ENCODE assay signal across 10 mouse cellular contexts in genomic region chr3:95310968-95311882, GRCm38 (mm10). TPM values are rescaled to one million over a fixed set of nuclear protein-coding genes. Genes with fewer than 3 reads are reported as not detected.
A peak's percentile ranks its signal among the peaks of the same experiment; 100 is the strongest.
DNase-seq lines count a peak whose midpoint lies in the region; ATAC-seq lines count a peak whose summit lies in the region.
"Had no signal": no experiment of that assay in that cellular context is flagged by ENCODE, and none has a peak within 500 bp of the region (broad histone marks: within the 10 kb centered on the region; RNA-seq: fewer than 3 reads in every experiment).

No protein-coding gene starts in this region.

- H3K9me3 ChIP-seq in midbrain, embryonic 14.5 days (ENCODE audit: control insufficient read depth, low read length), result no peaks in the 10 kb centered on the region
- H3K9me3 ChIP-seq in midbrain, embryonic 15.5 days, result no peaks in the 10 kb centered on the region
- H3K9me3 ChIP-seq in liver, embryonic 12.5 days (replicated peaks), result no peaks in the 10 kb centered on the region
- H3K9me3 ChIP-seq: heart, embryonic 15.5 days; stomach, embryonic 15.5 days had no signal

- H3K27ac ChIP-seq in midbrain, embryonic 14.5 days (replicated peaks; ENCODE audit: low read depth, low read length), result no peak overlapping the region
- no peak overlapping the region for H3K27ac ChIP-seq in midbrain, embryonic 15.5 days
- H3K27ac ChIP-seq in liver, embryonic 12.5 days, result peak overlapping the region; percentile 94
- H3K27ac ChIP-seq: heart, embryonic 15.5 days; stomach, embryonic 15.5 days had no signal

- H3K9ac ChIP-seq in midbrain, embryonic 14.5 days (replicated peaks; ENCODE audit: low read length), result no peak overlapping the region
- no peak overlapping the region for H3K9ac ChIP-seq in midbrain, embryonic 15.5 days
- H3K9ac ChIP-seq in liver, embryonic 12.5 days, result peak overlapping the region; percentile 24; the same call in 1 of the 2 replicates
- H3K9ac ChIP-seq: heart, embryonic 15.5 days; stomach, embryonic 15.5 days had no signal

- no peak overlapping the region for H3K4me3 ChIP-seq in midbrain, embryonic 14.5 days (replicated peaks; ENCODE audit: low read depth, low read length)
- H3K4me3 ChIP-seq in midbrain, embryonic 15.5 days, result no peak overlapping the region
- H3K4me3 ChIP-seq in liver, embryonic 12.5 days, result no peak overlapping the region
- H3K4me3 ChIP-seq: heart, embryonic 15.5 days; stomach, embryonic 15.5 days had no signal

- DNase-seq in midbrain, embryonic 14.5 days, result peak; percentile 84
- peak; percentile 70 for DNase-seq in adrenal gland, adult 2 months
- DNase-seq in embryo, embryonic 11 days, result peak; percentile 73
- peak; percentile 83 for DNase-seq in induced T-regulatory cell, adult 2 months (ENCODE audit: low read depth)
- DNase-seq in retina, adult 2 months (ENCODE audit: low read depth, low spot score), result peak; percentile 56
- DNase-seq in thymus, postnatal 36 days, result peak; percentile 49 to 50

- no peaks in the 10 kb centered on the region for H3K36me3 ChIP-seq in midbrain, embryonic 14.5 days (ENCODE audit: control insufficient read depth, insufficient read depth, low read length)
- H3K36me3 ChIP-seq in midbrain, embryonic 15.5 days (replicated peaks), result no peaks in the 10 kb centered on the region
- peaks cover 1% of the 10 kb centered on the region for H3K36me3 ChIP-seq in liver, embryonic 12.5 days
- H3K36me3 ChIP-seq: heart, embryonic 15.5 days; stomach, embryonic 15.5 days had no signal

- WGBS in midbrain, embryonic 14.5 days, result 69% methylated on average over 9 of the region's 9 CpGs
- 67% methylated on average over 9 of the region's 9 CpGs for WGBS in midbrain, embryonic 15.5 days
- WGBS in liver, embryonic 12.5 days (ENCODE audit: insufficient replicate concordance), result 41% methylated on average over 9 of the region's 9 CpGs

- H3K27me3 ChIP-seq in midbrain, embryonic 14.5 days (ENCODE audit: control insufficient read depth, insufficient read depth, low read length), result no peaks in the 10 kb centered on the region
- H3K27me3 ChIP-seq in midbrain, embryonic 15.5 days (replicated peaks), result no peaks in the 10 kb centered on the region
- no peaks in the 10 kb centered on the region for H3K27me3 ChIP-seq in liver, embryonic 12.5 days (replicated peaks)
- H3K27me3 ChIP-seq: heart, embryonic 15.5 days; stomach, embryonic 15.5 days had no signal

- no peak for ATAC-seq in midbrain, embryonic 14.5 days (ENCODE audit: low FRiP score, low TSS enrichment)
- ATAC-seq in midbrain, embryonic 15.5 days (replicated peaks), result no peak
- ATAC-seq in liver, embryonic 12.5 days, result no peak

- peaks cover 6% of the 10 kb centered on the region for H3K4me1 ChIP-seq in midbrain, embryonic 14.5 days (ENCODE audit: control insufficient read depth, insufficient read depth, low read length)
- H3K4me1 ChIP-seq in midbrain, embryonic 15.5 days, result peaks cover 16% of the 10 kb centered on the region
- peaks cover 59% of the 10 kb centered on the region for H3K4me1 ChIP-seq in liver, embryonic 12.5 days

- H3K4me2 ChIP-seq in midbrain, embryonic 14.5 days (ENCODE audit: low read length), result no peak overlapping the region
- no peak overlapping the region for H3K4me2 ChIP-seq in midbrain, embryonic 15.5 days
- peak overlapping the region; percentile 33 for H3K4me2 ChIP-seq in liver, embryonic 12.5 days
- H3K4me2 ChIP-seq: heart, embryonic 15.5 days; stomach, embryonic 15.5 days had no signal

RNA-seq across cellular contexts. Expression of gene Cers2, which starts 3.4 kb away (rescaled TPM):
- 70.6 and 83.2 TPM in 2 replicates for polyA plus RNA-seq in midbrain, embryonic 14.5 days (2014; fragmentation: Nextera tagmentation; extraction: Ambion mirVana)
- 97.6 and 97.8 TPM in 2 replicates for polyA plus RNA-seq in midbrain, embryonic 15.5 days (2015; fragmentation: Nextera tagmentation; extraction: Ambion mirVana)
- total RNA-seq in adrenal gland, adult 2 months (2021), result 100 to 1,000 TPM; 224 to 263 TPM
- 78.7 and 99.1 TPM in 2 replicates for polyA plus RNA-seq in adrenal gland, adult 2 months (2012; rRNA removed)
- polyA plus RNA-seq in liver, embryonic 12.5 days (2016; fragmentation: Nextera tagmentation; extraction: Ambion mirVana), result 134 and 135 TPM in 2 replicates

RNA-seq across cellular contexts. Expression of gene Anxa9, which starts 4.2 kb away (rescaled TPM):
- polyA plus RNA-seq in midbrain, embryonic 14.5 days (2014; fragmentation: Nextera tagmentation; extraction: Ambion mirVana), result 0.45 and 0.55 TPM in 2 replicates
- polyA plus RNA-seq in midbrain, embryonic 15.5 days (2015; fragmentation: Nextera tagmentation; extraction: Ambion mirVana), result 0.33 and 0.56 TPM in 2 replicates
- 1 to 10 TPM; 1.2 to 2.5 TPM for total RNA-seq in adrenal gland, adult 2 months (2021)
- polyA plus RNA-seq in adrenal gland, adult 2 months (2012; rRNA removed), result 0.88 and 1.3 TPM in 2 replicates
- polyA plus RNA-seq in liver, embryonic 12.5 days (2016; fragmentation: Nextera tagmentation; extraction: Ambion mirVana), result 3.1 and 4.6 TPM in 2 replicates

RNA-seq across cellular contexts. Expression of gene Prune1, which starts 29.3 kb away (rescaled TPM):
- 59.4 TPM in 2 replicates for polyA plus RNA-seq in midbrain, embryonic 14.5 days (2014; fragmentation: Nextera tagmentation; extraction: Ambion mirVana)
- 67.9 and 76.9 TPM in 2 replicates for polyA plus RNA-seq in midbrain, embryonic 15.5 days (2015; fragmentation: Nextera tagmentation; extraction: Ambion mirVana)
- 10 to 100 TPM; 26.3 to 31.1 TPM for total RNA-seq in adrenal gland, adult 2 months (2021)
- 14.1 and 15.4 TPM in 2 replicates for polyA plus RNA-seq in adrenal gland, adult 2 months (2012; rRNA removed)
- 11.8 and 12.1 TPM in 2 replicates for polyA plus RNA-seq in liver, embryonic 12.5 days (2016; fragmentation: Nextera tagmentation; extraction: Ambion mirVana)

RNA-seq across cellular contexts. Expression of gene Mindy1, which starts 30.1 kb away (rescaled TPM):
- polyA plus RNA-seq in midbrain, embryonic 14.5 days (2014; fragmentation: Nextera tagmentation; extraction: Ambion mirVana), result 44.2 and 48.2 TPM in 2 replicates
- polyA plus RNA-seq in midbrain, embryonic 15.5 days (2015; fragmentation: Nextera tagmentation; extraction: Ambion mirVana), result 43.0 and 43.7 TPM in 2 replicates
- 100 to 1,000 TPM; 131 to 139 TPM for total RNA-seq in adrenal gland, adult 2 months (2021)
- polyA plus RNA-seq in adrenal gland, adult 2 months (2012; rRNA removed), result 209 and 296 TPM in 2 replicates
- polyA plus RNA-seq in liver, embryonic 12.5 days (2016; fragmentation: Nextera tagmentation; extraction: Ambion mirVana), result 18.8 and 22.5 TPM in 2 replicates

RNA-seq across cellular contexts. Expression of gene Setdb1, which starts 45.8 kb away (rescaled TPM):
- polyA plus RNA-seq in midbrain, embryonic 14.5 days (2014; fragmentation: Nextera tagmentation; extraction: Ambion mirVana), result 36.8 and 53.6 TPM in 2 replicates
- polyA plus RNA-seq in midbrain, embryonic 15.5 days (2015; fragmentation: Nextera tagmentation; extraction: Ambion mirVana), result 43.4 and 45.4 TPM in 2 replicates
- total RNA-seq in adrenal gland, adult 2 months (2021), result 10 to 100 TPM; 20.7 to 21.7 TPM
- 6.9 and 7.6 TPM in 2 replicates for polyA plus RNA-seq in adrenal gland, adult 2 months (2012; rRNA removed)
- polyA plus RNA-seq in liver, embryonic 12.5 days (2016; fragmentation: Nextera tagmentation; extraction: Ambion mirVana), result 31.0 and 31.6 TPM in 2 replicates
